Mouse (Mus musculus): ENCODE results near the gene Hsd17b2. TPM values are rescaled to one million over a fixed set of nuclear protein-coding genes. Genes with fewer than 3 reads are reported as not detected.
A peak's percentile ranks its signal among the peaks of the same experiment; 100 is the strongest.

Gene Hsd17b2
- polyA plus RNA-seq, 1 experiment: 85.7 TPM

DNA sequence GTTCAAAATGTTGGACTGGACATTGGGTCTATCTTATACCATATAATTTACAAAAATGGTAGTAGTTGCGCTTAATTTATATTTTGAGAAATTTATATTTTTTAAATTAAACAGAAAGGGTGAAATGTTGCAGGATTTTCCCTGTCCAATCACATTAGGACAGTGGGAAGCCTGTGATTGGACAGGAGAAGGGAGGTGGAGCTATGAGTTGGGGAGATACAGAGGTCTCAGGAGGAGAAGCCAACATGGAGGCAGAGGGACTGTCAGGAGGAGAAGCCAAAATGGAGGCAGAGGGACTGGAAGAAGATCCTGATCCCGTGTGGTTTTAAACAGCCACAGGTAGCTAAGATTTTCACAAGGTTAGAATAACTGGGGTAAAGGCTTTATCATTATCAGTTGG, 96.4 kb downstream of the Hsd17b2 start:
- WGBS: 94% methylated on average over 2 of the region's 2 CpGs
- Histone ChIP-seq H3K27me3 (ENCODE audit: control insufficient read depth, insufficient read depth, low read length) (no peaks in the 10 kb centered on the region), H3K36me3 (ENCODE audit: control insufficient read depth, insufficient read depth, low read length) (peaks cover 31% of the 10 kb centered on the region), H3K4me3 (ENCODE audit: low read depth, low read length) (no peak overlapping the region), H3K4me1 (ENCODE audit: control insufficient read depth, insufficient read depth, insufficient read length, low read length) (peaks cover 11% of the 10 kb centered on the region; the same call in 1 of the 2 replicates), H3K27ac (ENCODE audit: insufficient read depth, low read depth, low read length) (no peak overlapping the region)
- no peak for TF ChIP-seq CTCF (IDR thresholded peaks at IDR 0.05; ENCODE audit: extremely low read depth, insufficient read length, insufficient replicate concordance, low read depth, low read length)
- no peak for TF ChIP-seq POLR2A (IDR thresholded peaks at IDR 0.05; ENCODE audit: low read depth, low read length)

DNA sequence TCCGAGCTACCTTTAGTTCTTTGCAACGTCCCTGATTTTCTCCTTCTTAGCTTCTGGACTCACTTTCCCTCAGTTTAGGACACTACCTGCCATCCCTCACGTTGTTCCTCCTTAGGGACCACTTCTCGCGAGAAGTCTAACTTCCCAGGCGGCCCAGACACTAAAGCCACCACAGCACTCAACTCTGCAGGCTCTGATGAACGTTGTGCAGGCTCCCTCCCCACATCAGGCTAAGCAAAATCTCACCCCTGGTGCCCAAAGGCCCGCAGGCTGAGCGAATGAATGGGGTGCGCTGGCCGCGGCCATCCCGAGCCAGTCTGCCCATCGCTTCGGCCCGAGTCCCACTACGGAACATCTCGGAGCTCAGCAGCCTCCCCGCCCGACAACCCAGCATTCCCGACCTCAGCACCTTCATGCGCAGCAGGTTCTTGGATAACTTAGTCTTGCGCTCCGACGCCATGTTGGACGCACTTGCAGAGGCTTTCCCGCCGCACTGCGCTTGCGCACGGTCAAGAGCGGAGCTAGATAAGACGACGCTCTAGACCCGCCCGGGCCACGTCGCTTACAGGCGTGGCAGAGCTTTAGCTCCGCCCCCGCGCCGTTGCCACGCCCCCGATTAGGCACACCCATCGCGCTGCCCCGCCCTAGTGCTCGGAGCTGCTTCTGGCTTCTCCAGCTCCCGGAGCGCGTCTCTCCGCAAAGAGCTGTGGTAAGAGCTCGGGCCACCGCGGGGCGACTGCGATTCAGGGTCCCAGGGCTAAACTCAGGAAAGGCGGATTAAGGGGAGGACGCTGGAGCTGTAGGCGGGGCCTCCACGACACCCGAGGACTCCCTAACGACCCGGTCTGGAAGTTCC, 100.0 kb downstream of the Hsd17b2 start, which contains the start of gene Mphosph6:
Gene Mphosph6 (minus strand): TSS at position 501 of the 856 bp plus-strand sequence.
- Histone ChIP-seq H3K27ac (ENCODE audit: insufficient read depth, low read depth, low read length) (peak within 1 kb of the TSS; percentile 75), H3K4me1 (ENCODE audit: control insufficient read depth, insufficient read depth, insufficient read length, low read length) (peaks cover 17% of the 10 kb centered on the region; the same call in 1 of the 2 replicates), H3K4me3 (ENCODE audit: low read depth, low read length) (peak within 1 kb of the TSS; percentile 70), H3K27me3 (ENCODE audit: control insufficient read depth, insufficient read depth, low read length) (no peaks in the 10 kb centered on the region), H3K36me3 (ENCODE audit: control insufficient read depth, insufficient read depth, low read length) (peaks cover 12% of the 10 kb centered on the region)
- TF ChIP-seq CTCF (IDR thresholded peaks at IDR 0.05; ENCODE audit: extremely low read depth, insufficient read length, insufficient replicate concordance, low read depth, low read length): no peak
- peak; percentile 82 for TF ChIP-seq POLR2A (IDR thresholded peaks at IDR 0.05; ENCODE audit: low read depth, low read length)
- WGBS: under 1% methylated on average over 65 of the region's 65 CpGs

- Histone ChIP-seq H3K27me3 (ENCODE audit: control insufficient read depth, insufficient read depth, low read length) (no peaks in the 10 kb centered on the region), H3K4me3 (ENCODE audit: low read depth, low read length) (peak overlapping the region; percentile 70), H3K27ac (ENCODE audit: insufficient read depth, low read depth, low read length) (peak overlapping the region; percentile 66), H3K36me3 (ENCODE audit: control insufficient read depth, insufficient read depth, low read length) (peaks cover 9% of the 10 kb centered on the region), H3K4me1 (ENCODE audit: control insufficient read depth, insufficient read depth, insufficient read length, low read length) (peaks cover 17% of the 10 kb centered on the region; the same call in 1 of the 2 replicates)
- TF ChIP-seq POLR2A (IDR thresholded peaks at IDR 0.05; ENCODE audit: low read depth, low read length): no peak
- TF ChIP-seq CTCF (IDR thresholded peaks at IDR 0.05; ENCODE audit: extremely low read depth, insufficient read length, insufficient replicate concordance, low read depth, low read length): no peak
- 1% methylated on average over 11 of the region's 11 CpGs for WGBS
Observed at GRCm38 (mm10) chr8:117802299-117802689, 100.6 kb downstream of the Hsd17b2 start.

GRCm38 (mm10) chr8:117805419-117805818, 103.7 kb downstream of the Hsd17b2 start:
- no peaks in the 10 kb centered on the region for H3K36me3 ChIP-seq (ENCODE audit: control insufficient read depth, insufficient read depth, low read length)
- no peak overlapping the region for H3K4me3 ChIP-seq (ENCODE audit: low read depth, low read length)
- H3K4me1 ChIP-seq (ENCODE audit: control insufficient read depth, insufficient read depth, insufficient read length, low read length): peaks cover 9% of the 10 kb centered on the region; the same call in 1 of the 2 replicates
- 24% methylated on average over 5 of the region's 5 CpGs for WGBS
- peak overlapping the region; percentile 40; the same call in 1 of the 2 replicates for H3K27ac ChIP-seq (ENCODE audit: insufficient read depth, low read depth, low read length)
- H3K27me3 ChIP-seq (ENCODE audit: control insufficient read depth, insufficient read depth, low read length): no peaks in the 10 kb centered on the region
- TF ChIP-seq POLR2A (IDR thresholded peaks at IDR 0.05; ENCODE audit: low read depth, low read length): no peak
- no peak for TF ChIP-seq CTCF (IDR thresholded peaks at IDR 0.05; ENCODE audit: extremely low read depth, insufficient read length, insufficient replicate concordance, low read depth, low read length)

Other genes starting within 250 kb of the Hsd17b2 start
- gene Plcg2, start 203.6 kb upstream of the Hsd17b2 start, polyA plus RNA-seq (2012; rRNA removed): 8.1 and 14.6 TPM in 2 replicates
- 4.4 and 7.4 TPM in 2 replicates for gene Sdr42e1, start 28.2 kb upstream of the Hsd17b2 start, polyA plus RNA-seq (2012; rRNA removed)
- 1.5 and 2.1 TPM in 2 replicates for gene Mphosph6, start 100.0 kb downstream of the Hsd17b2 start, polyA plus RNA-seq (2012; rRNA removed)

All from small intestine, adult 2 months (tissue).